Mouse (Mus musculus): ENCODE results near the gene Prelid1.

The Prelid1 gene

DNA sequence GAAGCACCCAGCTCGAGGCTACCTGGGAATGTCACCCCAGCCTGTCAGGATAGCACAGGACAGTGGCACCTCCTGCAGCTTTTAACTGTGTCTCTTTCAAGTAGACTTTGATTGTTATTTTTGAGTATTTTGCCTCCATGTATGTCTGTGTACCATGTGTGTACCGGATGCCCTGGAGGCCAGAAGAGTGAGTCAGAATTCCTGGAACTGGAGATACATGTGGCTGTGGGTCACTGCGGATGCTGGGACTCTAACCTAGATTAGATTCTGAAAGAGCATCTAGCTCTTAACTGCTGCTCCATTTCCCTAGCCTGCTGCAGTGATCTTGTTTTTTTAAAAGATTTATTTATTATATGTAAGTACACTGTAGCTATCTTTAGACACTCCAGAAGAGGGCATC, 12.0 kb downstream of the Prelid1 start:
- DNase-seq (ENCODE audit: low read depth, low spot score) = no peak

DNA sequence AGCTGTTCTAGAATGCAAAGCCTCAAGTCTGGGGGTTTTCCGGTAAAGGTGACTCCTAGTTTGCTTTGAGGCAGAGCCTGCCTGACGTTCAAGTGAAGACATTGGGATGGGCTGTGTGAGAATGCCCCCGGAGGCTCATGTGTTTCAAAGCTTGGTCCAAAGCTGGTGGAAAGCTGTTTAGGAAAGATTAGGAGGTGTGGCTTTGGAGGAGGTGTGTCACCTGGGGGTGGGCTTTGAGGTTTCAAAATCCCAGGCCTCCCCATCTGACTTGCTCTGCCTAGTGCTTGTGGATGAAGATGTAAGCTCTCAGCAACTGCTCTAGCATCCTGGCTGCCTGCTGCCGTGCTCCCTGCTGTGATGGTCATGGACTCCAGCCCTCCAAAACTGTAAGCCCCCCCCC, 15.4 kb downstream of the Prelid1 start:
- DNase-seq (ENCODE audit: low read depth, low spot score) = no peak

DNA sequence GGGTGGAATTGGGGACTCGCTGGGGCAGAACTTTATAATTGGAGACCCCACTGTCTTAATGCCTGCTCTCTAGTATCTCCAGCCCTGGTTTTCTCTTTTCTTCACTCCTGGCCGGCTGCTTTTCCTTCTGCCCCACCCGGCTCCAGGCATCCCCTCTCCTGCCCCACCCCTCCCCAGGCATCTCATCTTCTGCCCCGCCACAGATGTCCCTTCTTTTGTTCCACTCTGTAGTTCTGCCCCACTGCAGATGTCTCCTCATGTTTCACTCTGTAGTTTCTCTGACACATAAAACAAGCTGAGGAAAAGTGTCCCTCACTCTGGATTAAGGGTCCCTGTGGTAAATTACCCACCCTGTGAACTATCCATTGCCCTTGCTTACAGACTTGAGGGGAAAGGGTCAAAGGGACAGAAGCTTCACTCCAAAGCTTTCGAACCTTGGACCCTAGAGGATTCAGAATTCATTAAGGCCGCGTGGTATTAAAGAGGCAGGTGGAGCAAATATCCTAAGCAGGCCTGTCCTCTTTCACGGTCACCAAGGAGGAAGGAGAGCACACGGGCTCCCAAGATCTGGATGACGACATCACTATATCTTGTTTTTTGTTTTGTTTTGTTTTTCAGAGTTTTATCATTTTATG, 17.2 kb downstream of the Prelid1 start:
- DNase-seq (ENCODE audit: low read depth, low spot score) = no peak

GRCm38 (mm10) chr13:55338131-55339054, 18.1 kb downstream of the Prelid1 start:
- no peak for DNase-seq (ENCODE audit: low read depth, low spot score)

- peak; percentile 61 for DNase-seq (ENCODE audit: low read depth, low spot score)
Observed at GRCm38 (mm10) chr13:55339259-55339658, 19.0 kb downstream of the Prelid1 start.

GRCm38 (mm10) chr13:55342469-55342868, 22.2 kb downstream of the Prelid1 start:
- no peak for DNase-seq (ENCODE audit: low read depth, low spot score)

DNA sequence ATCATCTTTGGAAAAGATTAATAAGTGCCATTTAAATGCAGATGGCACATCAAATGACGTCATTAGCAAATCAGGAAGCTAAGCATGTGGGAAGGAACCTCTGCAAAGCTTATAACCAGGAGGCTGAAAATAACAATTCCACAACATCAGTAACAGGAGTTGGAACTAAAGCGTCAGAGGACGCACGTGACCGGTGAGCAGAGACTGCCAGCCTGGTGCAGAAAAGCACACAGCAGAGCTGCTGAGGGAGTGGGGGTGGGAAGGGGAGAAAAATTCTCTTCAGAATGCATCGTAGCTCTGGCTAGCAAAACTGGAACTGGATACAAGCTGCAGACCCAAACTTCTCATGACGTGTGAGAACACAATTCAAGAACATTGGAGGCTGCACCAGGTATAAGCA, 24.0 kb downstream of the Prelid1 start:
- DNase-seq (ENCODE audit: low read depth, low spot score) = no peak

GRCm38 (mm10) chr13:55346745-55347144, 26.4 kb downstream of the Prelid1 start:
- no peak for DNase-seq (ENCODE audit: low read depth, low spot score)

GRCm38 (mm10) chr13:55361145-55361544, 40.8 kb downstream of the Prelid1 start:
- no peak for DNase-seq (ENCODE audit: low read depth, low spot score)

DNA sequence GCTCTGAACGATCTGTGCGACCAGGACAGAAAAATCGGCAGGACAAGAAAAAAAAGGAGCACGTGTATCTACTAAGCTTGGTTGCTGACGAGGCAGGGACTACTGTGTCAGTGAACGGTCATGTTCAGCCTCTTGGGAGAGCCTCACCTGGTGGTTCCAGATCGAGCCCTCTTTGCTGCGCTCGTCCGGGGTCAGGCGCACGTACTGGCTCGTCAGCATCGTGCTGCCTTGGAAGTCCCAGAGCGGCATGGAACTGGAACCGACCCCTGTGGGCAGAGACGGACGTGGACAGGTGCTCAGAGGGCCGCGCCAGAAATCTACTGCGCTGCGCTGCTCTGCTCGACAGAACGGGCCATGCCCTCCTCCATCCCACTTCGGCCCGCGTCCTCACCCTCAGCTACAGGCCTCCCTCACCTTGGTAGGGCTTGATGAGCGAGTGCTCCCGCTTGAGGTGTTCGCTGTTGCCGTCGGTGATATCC, 41.7 kb downstream of the Prelid1 start:
- no peak for DNase-seq (ENCODE audit: low read depth, low spot score)

DNA sequence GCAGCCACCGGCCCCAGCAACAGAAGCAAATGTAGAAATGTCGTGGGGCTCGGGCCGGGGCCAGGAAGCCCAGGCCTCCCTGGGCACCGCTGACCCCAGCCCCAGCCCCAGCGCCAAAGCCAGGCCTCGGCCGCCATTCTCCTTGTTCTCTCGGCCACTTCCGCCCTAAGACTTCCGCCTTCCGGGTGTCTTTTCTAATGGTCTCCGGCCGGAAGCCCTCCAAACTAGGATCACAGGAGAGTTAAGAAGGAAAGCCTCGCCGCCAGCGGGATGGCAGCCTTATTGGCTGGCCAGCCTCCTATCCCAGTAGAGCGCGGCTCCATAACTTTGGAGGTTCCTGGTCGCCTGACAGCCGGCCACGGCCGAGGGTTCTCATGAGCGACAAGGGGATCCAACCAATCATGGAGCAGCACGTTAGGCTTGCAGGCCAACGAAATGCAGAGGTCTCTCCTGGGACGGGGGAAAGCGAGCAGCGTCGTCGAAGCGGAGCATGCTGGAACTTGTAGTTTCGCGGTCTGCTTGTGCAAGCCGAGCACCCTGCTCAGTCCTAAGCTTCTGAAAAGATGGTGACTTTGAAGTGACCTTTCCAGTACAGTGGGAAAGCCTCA, 42.3 kb downstream of the Prelid1 start, which contains the start of gene Lman2:
Gene Lman2, minus strand, starts transcription at position 331 of the 608 bp plus-strand sequence.
- DNase-seq (ENCODE audit: low read depth, low spot score) = peak; percentile 95

DNA sequence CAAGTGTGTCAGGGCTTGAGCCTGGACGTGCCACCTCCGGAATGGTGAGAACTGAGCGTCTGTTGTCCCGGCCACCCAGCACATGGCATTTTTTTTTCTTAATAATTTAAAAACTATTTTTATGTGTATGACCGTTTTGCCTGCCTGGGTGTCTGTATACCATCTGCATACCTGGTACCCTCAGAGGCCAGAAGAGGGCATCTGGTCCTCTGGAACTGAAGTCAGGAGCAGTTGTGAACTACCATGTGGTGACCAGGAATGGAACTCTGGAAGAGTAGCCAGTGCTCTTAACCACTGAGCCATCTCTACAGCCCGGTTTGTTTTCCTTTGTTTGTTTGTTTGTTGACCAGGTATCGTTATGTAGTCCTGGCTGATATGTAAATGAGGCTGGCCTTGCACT, 48.1 kb downstream of the Prelid1 start:
- no peak for DNase-seq (ENCODE audit: low read depth, low spot score)

GRCm38 (mm10) chr13:55369531-55370114, 49.3 kb downstream of the Prelid1 start, which contains the start of gene Rgs14:
Gene Rgs14 (plus strand): TSS chr13:55369732.
- DNase-seq (ENCODE audit: low read depth, low spot score) = peak; percentile 90

- no peak for DNase-seq (ENCODE audit: low read depth, low spot score)
Observed at GRCm38 (mm10) chr13:55370234-55370633, 49.9 kb downstream of the Prelid1 start.

DNA sequence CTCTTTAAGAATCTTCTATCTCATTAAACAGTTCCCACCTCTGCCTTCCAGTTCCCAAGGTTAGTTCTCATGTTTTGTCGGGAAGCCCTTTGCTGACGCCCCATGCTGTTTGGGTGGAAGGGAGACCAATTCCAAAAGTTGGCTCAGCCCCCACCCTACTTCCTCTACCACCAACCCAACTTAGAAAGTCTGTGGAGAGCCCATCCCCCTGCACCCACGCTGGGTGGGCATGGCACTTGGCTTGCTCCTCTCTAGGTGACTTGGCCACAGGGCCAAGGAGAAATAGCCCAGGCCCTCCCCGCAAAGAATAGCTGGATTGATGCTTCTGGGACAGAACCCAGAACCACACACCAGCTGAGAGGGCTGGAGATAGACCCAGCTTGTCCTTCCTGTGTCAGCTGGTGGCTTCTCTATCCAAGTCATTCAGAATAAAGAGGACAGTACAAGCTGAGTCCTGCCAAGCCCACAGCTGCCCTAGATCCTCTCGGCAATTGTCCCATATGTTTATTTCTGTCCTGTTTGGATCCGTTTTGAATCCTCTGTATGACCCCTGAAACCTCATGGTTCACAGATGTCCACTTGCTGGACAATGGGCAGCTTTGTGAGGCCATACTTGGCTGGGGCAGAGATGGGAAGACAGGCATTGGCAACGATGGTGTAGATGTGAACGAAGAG, 50.8 kb downstream of the Prelid1 start:
- no peak for DNase-seq (ENCODE audit: low read depth, low spot score)

GRCm38 (mm10) chr13:55371740-55372139, 51.4 kb downstream of the Prelid1 start:
- DNase-seq (ENCODE audit: low read depth, low spot score) = no peak

DNA sequence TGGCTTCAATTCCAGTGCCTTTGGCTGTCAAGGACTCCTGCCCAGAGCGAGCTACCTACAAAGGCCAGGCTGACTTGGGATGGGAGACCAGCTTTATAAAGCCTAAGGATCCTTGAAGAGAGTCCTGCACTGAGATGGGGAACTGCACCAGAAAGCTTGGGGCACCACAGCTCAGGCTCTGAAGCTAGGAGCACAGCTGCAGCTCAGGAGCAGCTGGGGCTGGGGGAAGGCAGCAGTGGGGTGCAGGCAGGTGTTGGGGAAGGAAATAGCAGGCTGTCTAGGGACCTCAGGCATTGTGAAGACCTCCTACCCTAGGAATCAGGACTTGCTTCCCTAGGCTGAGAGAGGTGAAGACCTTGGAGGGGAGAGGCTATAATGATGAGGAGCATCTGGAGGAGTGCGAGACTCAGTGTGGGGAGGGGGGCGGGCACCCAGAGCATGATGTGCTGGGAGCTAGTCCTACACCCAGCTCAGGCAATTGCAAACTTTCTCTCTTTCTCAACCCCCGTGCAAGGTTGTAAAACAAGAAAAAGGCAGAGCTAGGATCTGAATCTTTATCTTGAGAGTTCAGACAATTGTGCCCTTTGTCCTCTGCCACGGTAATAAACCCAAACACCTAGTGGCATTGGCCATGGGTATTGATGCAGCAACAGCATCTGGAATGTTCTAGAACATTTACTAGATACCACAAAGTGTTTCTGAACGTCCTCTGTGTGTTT, 54.1 kb downstream of the Prelid1 start:
- DNase-seq (ENCODE audit: low read depth, low spot score) = no peak

Measured in CD4-positive helper T cell, adult 2 months (primary cell).